Mouse (Mus musculus) ES-E14 (cell line): Measurements from ENCODE around the gene Rims1. TPM values are rescaled to one million over a fixed set of nuclear protein-coding genes. Genes with fewer than 3 reads are reported as not detected.

Experiments used
- DNase-seq: peaks from one replicate; pipeline ENCODE4 v3.0.0-alpha.2; 2013; ENCODE audit warnings: low read depth, low spot score
- H3K27ac ChIP-seq: 2 replicates; pipeline ENCODE4 v1.5.1; 2012; ENCODE audit warnings: low read depth, mild to moderate bottlenecking, low read length, moderate library complexity, mixed read lengths; ENCODE audit not compliant: poor library complexity, insufficient read depth, severe bottlenecking
- H3K36me3 ChIP-seq: 2 replicates; pipeline ENCODE4 v1.6.1; 2012; ENCODE audit warnings: mild to moderate bottlenecking, low read length, moderate library complexity, mixed read lengths; ENCODE audit not compliant: control insufficient read depth, poor library complexity, insufficient read depth, severe bottlenecking
- H3K4me1 ChIP-seq, 2 experiments: fragments of 150-350 bp in 1 of 2; sonication (generic) in 1 of 2; 2 replicates each; pipeline ENCODE4 v1.6.1; 2012; ENCODE audit warnings: low read length in 2 of 2, mild to moderate bottlenecking in 1 of 2, mixed read lengths in 1 of 2; ENCODE audit not compliant: control insufficient read depth in 2 of 2, insufficient read depth in 2 of 2, poor library complexity in 1 of 2
- H3K4me3 ChIP-seq, 2 experiments: fragments of 150-350 bp in 1 of 2; sonication (generic) in 1 of 2; 2 replicates each; pipeline ENCODE4 v1.5.1; 2012; ENCODE audit warnings: low read length in 2 of 2, low read depth in 1 of 2, mild to moderate bottlenecking in 1 of 2, mixed read lengths in 1 of 2; ENCODE audit not compliant: insufficient read depth in 1 of 2, poor library complexity in 1 of 2, severe bottlenecking in 1 of 2
- H3K9ac ChIP-seq: 2 replicates; pipeline ENCODE4 v1.6.1; 2012; ENCODE audit warnings: low read depth, mild to moderate bottlenecking, low read length, mixed read lengths; ENCODE audit not compliant: poor library complexity, insufficient read depth, severe bottlenecking
- H3K9me3 ChIP-seq: fragments of 150-350 bp; sonication (generic); 2 replicates; pipeline ENCODE4 v1.6.1; 2012; ENCODE audit warnings: low read depth, mild to moderate bottlenecking, low read length; ENCODE audit not compliant: control insufficient read depth, insufficient read depth
- CHD2 ChIP-seq: IDR thresholded peaks from 2 replicates; pipeline ENCODE4 v1.6.1; 2014; ENCODE audit warnings: mild to moderate bottlenecking, low read depth, low read length, inconsistent platforms
- HCFC1 ChIP-seq: IDR thresholded peaks from 2 replicates; pipeline ENCODE4 v1.6.1; 2012; ENCODE audit warnings: low read length, inconsistent platforms, borderline replicate concordance; ENCODE audit not compliant: insufficient read depth
- MAFK ChIP-seq: IDR thresholded peaks from 2 replicates; pipeline ENCODE4 v1.6.1; 2014; ENCODE audit warnings: mild to moderate bottlenecking, low read depth, low read length, inconsistent platforms; ENCODE audit not compliant: insufficient read depth
- ZC3H11A ChIP-seq: IDR thresholded peaks from 2 replicates; pipeline ENCODE4 v1.6.1; 2012; ENCODE audit warnings: low read depth, mild to moderate bottlenecking, inconsistent platforms, low read length, borderline replicate concordance
- ZNF384 ChIP-seq: IDR thresholded peaks from 2 replicates; pipeline ENCODE4 v1.6.1; 2012; ENCODE audit warnings: low read depth, low read length, inconsistent platforms
- in situ Hi-C, 2 experiments: fragments of 600-800 bp; cut with MboI; formaldehyde crosslinking; loops; one replicate each; pipeline ENCODE4 v1.15.1; 2025; ENCODE audit warnings: low sequenced_read_pairs in 2 of 2, inconsistent platforms in 1 of 2; ENCODE audit not compliant: unreplicated experiment in 2 of 2
- total RNA-seq: library from RNA; depleted of rRNA; stranded (reverse); fragments of 300-350 nt; gene quantifications from 2 replicates; pipeline ENCODE4 v1.2.3, GENCODE M21; 2012; rRNA removed

Gene Rims1
- 1.4 and 2.2 TPM in 2 replicates for total RNA-seq

- no peak for DNase-seq
- Histone ChIP-seq H3K27ac (no peak within 1 kb of the TSS), H3K36me3 (no peaks in the 10 kb centered on the region), H3K9ac (peak within 1 kb of the TSS; percentile 53; the same call in 1 of the 2 replicates), H3K4me1 (peaks cover 0 to 4% of the 10 kb centered on the region in 2 experiments; a peak in 1 of 4 replicates), H3K4me3 (peak within 1 kb of the TSS; percentile 71 to 72), H3K9me3 (no peaks in the 10 kb centered on the region)
- TF ChIP-seq CHD2 (no peak), ZC3H11A (no peak), HCFC1 (no peak), ZNF384 (no peak), MAFK (no peak)
- in situ Hi-C loops: no loop called here
Observed at GRCm38 (mm10) chr1:22805726-22806625, at the start of gene Rims1. Gene Rims1 (minus strand): TSS chr1:22805994.

- no peaks in the 10 kb centered on the region for H3K36me3 ChIP-seq
- in situ Hi-C loops: no loop called here
- no peak for DNase-seq
- peaks cover 0 to 4% of the 10 kb centered on the region in 2 experiments; a peak in 1 of 4 replicates for H3K4me1 ChIP-seq
- TF ChIP-seq ZNF384 (no peak), ZC3H11A (no peak), CHD2 (no peak), HCFC1 (no peak), MAFK (no peak)
- H3K27ac ChIP-seq: no peak overlapping the region
- no peak overlapping the region for H3K9ac ChIP-seq
- no peaks in the 10 kb centered on the region for H3K9me3 ChIP-seq
- peak overlapping the region in 1 of 2 experiments; percentile 65; a peak in 1 of 4 replicates for H3K4me3 ChIP-seq
Observed at GRCm38 (mm10) chr1:22806626-22807096, 867 bp upstream of the Rims1 start.

- no peak for TF ChIP-seq MAFK
- no peak for TF ChIP-seq ZC3H11A
- no peak for TF ChIP-seq ZNF384
- TF ChIP-seq HCFC1: no peak
- TF ChIP-seq CHD2: no peak
- Histone ChIP-seq H3K27ac (no peak overlapping the region), H3K4me1 (peaks cover 0 to 4% of the 10 kb centered on the region in 2 experiments; a peak in 1 of 4 replicates), H3K36me3 (no peaks in the 10 kb centered on the region), H3K4me3 (peak overlapping the region; percentile 71 to 72), H3K9ac (peak overlapping the region; percentile 53; the same call in 1 of the 2 replicates), H3K9me3 (no peaks in the 10 kb centered on the region)
- in situ Hi-C loops: no loop called here
- no peak for DNase-seq
Observed at GRCm38 (mm10) chr1:22805025-22805725, 619 bp downstream of the Rims1 start.

GRCm38 (mm10) chr1:22804148-22804885 lies 1.5 kb downstream of the Rims1 start:
- DNase-seq: no peak
- Histone ChIP-seq H3K4me3 (no peak overlapping the region), H3K27ac (no peak overlapping the region), H3K36me3 (no peaks in the 10 kb centered on the region), H3K9ac (no peak overlapping the region), H3K9me3 (no peaks in the 10 kb centered on the region), H3K4me1 (peaks cover 0 to 4% of the 10 kb centered on the region in 2 experiments; a peak in 1 of 4 replicates)
- in situ Hi-C loops: no loop called here
- TF ChIP-seq ZNF384 (no peak), CHD2 (no peak), MAFK (no peak), HCFC1 (no peak), ZC3H11A (no peak)
